Mouse (Mus musculus) CH12.LX (cell line): ENCODE measurements around the gene Slc12a6.

Experiments
- CTCF ChIP-seq, 2 experiments: IDR thresholded peaks in 1 of 2; conservative IDR thresholded peaks in 1 of 2; 2 replicates each; pipeline ENCODE4 v1.5.1; 2011 to 2012; ENCODE audit warnings: low read depth in 2 of 2, low read length in 2 of 2, improper control_type of control experiment in 1 of 2, inconsistent platforms in 1 of 2, mild to moderate bottlenecking in 1 of 2, moderate library complexity in 1 of 2
- HCFC1 ChIP-seq: IDR thresholded peaks from 2 replicates; pipeline ENCODE4 v1.6.1; 2012; ENCODE audit warnings: low read depth, mild to moderate bottlenecking, inconsistent platforms, low read length, improper control_type of control experiment
- MAX ChIP-seq: IDR thresholded peaks from 2 replicates; pipeline ENCODE4 v1.6.1; 2011; ENCODE audit warnings: low read length, improper control_type of control experiment
- POLR2A ChIP-seq: IDR thresholded peaks from 2 replicates; pipeline ENCODE4 v1.6.1; 2011; ENCODE audit warnings: low read depth, mild to moderate bottlenecking, improper control_type of control experiment, low read length
- UBTF ChIP-seq: IDR thresholded peaks from 2 replicates; pipeline ENCODE4 v1.6.1; 2012; ENCODE audit warnings: low read depth, mild to moderate bottlenecking, inconsistent platforms, low read length, improper control_type of control experiment, moderate library complexity
- USF1 ChIP-seq: IDR thresholded peaks from 2 replicates; pipeline ENCODE4 v1.6.1; 2014; ENCODE audit warnings: low read depth, mild to moderate bottlenecking, inconsistent platforms, low read length, improper control_type of control experiment

DNA sequence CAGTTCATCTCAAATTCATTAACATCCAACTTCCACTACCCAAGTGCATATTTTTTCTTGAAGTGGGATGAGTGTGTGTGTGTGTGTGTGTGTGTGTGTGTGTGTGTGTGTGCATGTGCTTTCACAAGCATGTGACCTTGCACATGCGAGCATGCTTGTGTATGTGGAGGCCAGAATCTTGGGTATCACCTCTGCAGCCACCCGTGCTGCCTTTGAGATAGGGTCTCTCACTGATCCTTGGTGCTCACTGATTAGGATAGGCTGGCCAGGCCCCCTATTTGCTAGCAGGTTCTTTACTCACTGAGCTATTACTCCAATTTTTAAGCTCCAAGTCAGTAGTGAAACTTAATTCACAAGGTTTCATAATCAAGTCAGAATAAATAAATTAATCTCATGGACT is 7.3 kb downstream of the Slc12a6 start:
- TF ChIP-seq USF1 = no peak
- no peak for TF ChIP-seq HCFC1
- TF ChIP-seq CTCF (conservative IDR thresholded peaks at IDR 0.05 in 1 of 2, IDR thresholded peaks at IDR 0.05 in 1 of 2; ENCODE audit: low read depth in 2 of 2, low read length in 2 of 2) = no peak
- TF ChIP-seq UBTF = no peak
- no peak for TF ChIP-seq POLR2A
- no peak for TF ChIP-seq MAX
